7 mouse cellular contexts compared by ENCODE assay signal in genomic region chr17:7085469-7086168, GRCm38 (mm10).
ATAC-seq lines count a peak whose summit lies in the region.
"Not testable (repeated sequence)": the region's sequence is repeated elsewhere in the genome, so short reads cannot be mapped to it uniquely, and the experiment has no call there.

No protein-coding gene starts in this region.

- not testable (repeated sequence) for H3K4me3 ChIP-seq in lung, embryonic 16.5 days (ENCODE audit: low read length); midbrain, embryonic 16.5 days (ENCODE audit: low read depth, low read length)

- WGBS in lung, embryonic 16.5 days = no CpG with 5 or more reads among the region's 12 CpGs
- no CpG with 5 or more reads among the region's 12 CpGs for WGBS in midbrain, embryonic 16.5 days

- peak; percentile 67 for ATAC-seq in common myeloid progenitor, adult 5-6 weeks (replicated peaks; ENCODE audit: low read depth, poor library complexity, severe bottlenecking)
- peak; percentile 64 for ATAC-seq in granulocyte monocyte progenitor cell, adult 5-6 weeks (replicated peaks; ENCODE audit: poor library complexity, severe bottlenecking)
- ATAC-seq in hematopoietic stem cell, adult 5-6 weeks (replicated peaks in 1 of 2; ENCODE audit: insufficient read depth in 1 of 2, low FRiP score in 2 of 2, low TSS enrichment in 1 of 2, low read depth in 1 of 2, poor library complexity in 2 of 2, severe bottlenecking in 2 of 2) = peak; percentile 42 to 69
- ATAC-seq in lung, embryonic 16.5 days (ENCODE audit: low read depth) = peak; percentile 12; the same call in 1 of the 2 replicates
- peak; percentile 47 for ATAC-seq in megakaryocyte progenitor cell, adult 5-6 weeks (replicated peaks; ENCODE audit: poor library complexity)
- ATAC-seq in midbrain, embryonic 16.5 days = peak; percentile 43
- peak; percentile 60 for ATAC-seq in neutrophil, adult 5-6 weeks (ENCODE audit: extremely low read depth, insufficient number of reproducible peaks, low FRiP score, poor library complexity, severe bottlenecking)

- not testable (repeated sequence) for H3K27ac ChIP-seq in lung, embryonic 16.5 days (ENCODE audit: low read length); midbrain, embryonic 16.5 days (ENCODE audit: low read length)

- not testable (repeated sequence) for H3K27me3 ChIP-seq in lung, embryonic 16.5 days (ENCODE audit: control insufficient read depth, insufficient read depth, low read depth, low read length); midbrain, embryonic 16.5 days (ENCODE audit: control insufficient read depth, insufficient read depth, low read depth, low read length)

- H3K4me2 ChIP-seq in lung, embryonic 16.5 days (ENCODE audit: low read depth, low read length); midbrain, embryonic 16.5 days (ENCODE audit: low read length): not testable (repeated sequence)

- H3K36me3 ChIP-seq in lung, embryonic 16.5 days (ENCODE audit: control insufficient read depth, insufficient read depth, low read length); midbrain, embryonic 16.5 days (ENCODE audit: control insufficient read depth, insufficient read depth, low read length): not testable (repeated sequence)

- not testable (repeated sequence) for H3K9me3 ChIP-seq in lung, embryonic 16.5 days (ENCODE audit: control insufficient read depth, low read length); midbrain, embryonic 16.5 days (replicated peaks; ENCODE audit: control insufficient read depth, low read length, poor library complexity, severe bottlenecking)

- not testable (repeated sequence) for H3K9ac ChIP-seq in lung, embryonic 16.5 days (ENCODE audit: low read length); midbrain, embryonic 16.5 days (ENCODE audit: low read depth, low read length)

- H3K4me1 ChIP-seq in lung, embryonic 16.5 days (replicated peaks; ENCODE audit: control insufficient read depth, insufficient read depth, low read length); midbrain, embryonic 16.5 days (ENCODE audit: control insufficient read depth, insufficient read depth, low read length): not testable (repeated sequence)

Comparison
In these comparisons a context has a peak if more than half of its experiments do, and no peak if none do; other contexts are left out.
1. ATAC-seq: peak in every context shown above with its lines; median percentile 67 in common myeloid progenitor, adult 5-6 weeks; 64 in granulocyte monocyte progenitor cell, adult 5-6 weeks; 60 in neutrophil, adult 5-6 weeks; 56 in hematopoietic stem cell, adult 5-6 weeks; 47 in megakaryocyte progenitor cell, adult 5-6 weeks; 43 in midbrain, embryonic 16.5 days; 12 in lung, embryonic 16.5 days.